Mouse (Mus musculus) testis, postnatal 10 days (tissue): ENCODE measurements around the gene Hist1h3f.
A peak's percentile ranks its signal among the peaks of the same experiment; 100 is the strongest.
"Not testable (repeated sequence)": the region's sequence is repeated elsewhere in the genome, so short reads cannot be mapped to it uniquely, and the experiment has no call there.

Experiments
- DNase-seq: peaks from one replicate; pipeline ENCODE4 v3.0.0; 2021; ENCODE audit warnings: low spot score

The Hist1h3f gene

GRCm38 (mm10) chr13:23537006-23537710 is 6.7 kb upstream of the Hist1h3f start:
- no peak for DNase-seq

GRCm38 (mm10) chr13:23538249-23538648 is 5.6 kb upstream of the Hist1h3f start:
- no peak for DNase-seq

DNA sequence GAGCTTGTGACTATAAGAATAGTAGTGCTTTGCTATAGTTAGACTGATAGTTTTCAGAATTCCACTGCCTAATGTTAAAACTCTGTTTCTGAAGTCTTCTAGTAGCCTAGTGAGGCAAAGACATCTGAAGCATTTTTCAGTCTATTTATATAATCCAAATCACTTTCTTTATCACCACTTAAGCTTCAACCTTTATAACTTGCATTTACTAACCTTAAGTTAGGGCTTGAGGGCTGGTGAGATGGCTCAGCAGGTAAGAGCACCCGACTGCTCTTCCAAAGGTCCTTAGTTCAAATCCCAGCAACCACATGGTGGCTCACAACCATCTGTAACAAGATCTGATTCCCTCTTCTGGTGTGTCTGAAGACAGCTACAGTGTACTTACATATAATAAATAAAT is 4.0 kb upstream of the Hist1h3f start:
- not testable (repeated sequence) for DNase-seq

DNA sequence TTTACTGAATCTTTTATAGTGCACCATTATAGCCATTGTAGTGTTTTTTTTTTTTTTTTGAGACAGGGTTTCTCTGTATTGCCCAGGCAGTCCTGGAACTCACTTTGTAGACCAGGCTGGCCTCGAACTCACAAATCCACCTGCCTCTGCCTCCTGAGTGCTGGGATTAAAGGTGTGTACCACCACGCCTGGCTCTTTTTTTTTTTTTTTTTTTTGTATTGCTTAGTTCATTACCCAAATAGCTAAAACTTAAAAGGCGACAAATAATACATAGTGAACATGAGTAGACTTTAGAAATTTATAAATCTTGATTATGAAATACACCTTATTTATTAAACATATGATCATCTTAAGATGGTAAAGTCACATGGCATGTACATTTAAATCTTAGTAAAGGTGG is 2.4 kb upstream of the Hist1h3f start:
- DNase-seq: no peak

GRCm38 (mm10) chr13:23542225-23542980 is 1.4 kb upstream of the Hist1h3f start:
- DNase-seq: not testable (repeated sequence)

DNA sequence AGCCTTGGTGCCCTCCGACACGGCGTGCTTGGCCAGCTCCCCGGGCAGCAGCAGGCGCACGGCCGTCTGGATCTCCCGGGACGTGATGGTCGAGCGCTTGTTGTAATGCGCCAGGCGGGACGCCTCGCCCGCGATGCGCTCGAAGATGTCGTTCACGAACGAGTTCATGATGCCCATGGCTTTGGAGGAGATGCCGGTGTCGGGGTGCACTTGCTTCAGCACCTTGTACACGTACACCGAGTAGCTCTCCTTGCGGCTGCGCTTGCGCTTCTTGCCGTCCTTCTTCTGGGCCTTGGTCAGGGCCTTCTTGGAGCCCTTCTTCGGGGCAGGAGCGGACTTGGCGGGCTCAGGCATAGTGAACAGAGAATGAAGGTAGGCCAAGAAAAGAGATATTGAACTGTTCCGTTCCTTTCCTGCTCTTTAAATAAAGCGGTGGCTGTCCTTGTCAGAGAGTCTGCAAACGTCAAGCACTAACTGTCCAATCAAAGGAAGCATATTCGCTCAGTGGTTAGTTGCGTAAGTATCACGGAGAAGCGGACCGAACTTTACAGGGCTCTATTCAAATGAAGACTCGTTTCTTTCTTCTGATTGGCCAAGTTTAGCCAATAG is 749 bp upstream of the Hist1h3f start, which contains the start of gene Hist1h2bh:
Gene Hist1h2bh, minus strand, starts transcription at position 394 of the 609 bp plus-strand sequence.
- DNase-seq: peak; percentile 49

DNA sequence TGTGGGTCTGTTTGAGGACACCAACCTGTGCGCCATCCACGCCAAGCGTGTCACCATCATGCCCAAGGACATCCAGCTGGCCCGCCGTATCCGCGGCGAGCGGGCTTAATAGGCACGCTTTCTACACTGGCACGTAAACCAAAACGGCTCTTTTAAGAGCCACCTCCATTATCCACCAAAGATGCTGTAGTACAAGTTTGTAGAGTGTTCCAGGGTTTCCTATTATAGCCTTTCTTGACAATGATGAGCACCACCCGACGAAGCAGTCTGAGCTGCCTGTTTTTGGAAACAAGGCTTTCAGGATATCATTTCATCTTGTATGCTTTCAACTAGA is 902 bp downstream of the Hist1h3f start:
- DNase-seq: not testable (repeated sequence)

- no peak for DNase-seq
Measured at GRCm38 (mm10) chr13:23546694-23547093, 2.8 kb downstream of the Hist1h3f start.

- no peak for DNase-seq
Measured at GRCm38 (mm10) chr13:23550761-23551145, 6.9 kb downstream of the Hist1h3f start.

- peak; percentile 81 for DNase-seq
Measured at GRCm38 (mm10) chr13:23551146-23551834, 7.4 kb downstream of the Hist1h3f start, which contains the start of gene Hist1h4f. Gene Hist1h4f (minus strand): TSS chr13:23551648.

- no peak for DNase-seq
Measured at GRCm38 (mm10) chr13:23551931-23552914, 8.4 kb downstream of the Hist1h3f start.

DNA sequence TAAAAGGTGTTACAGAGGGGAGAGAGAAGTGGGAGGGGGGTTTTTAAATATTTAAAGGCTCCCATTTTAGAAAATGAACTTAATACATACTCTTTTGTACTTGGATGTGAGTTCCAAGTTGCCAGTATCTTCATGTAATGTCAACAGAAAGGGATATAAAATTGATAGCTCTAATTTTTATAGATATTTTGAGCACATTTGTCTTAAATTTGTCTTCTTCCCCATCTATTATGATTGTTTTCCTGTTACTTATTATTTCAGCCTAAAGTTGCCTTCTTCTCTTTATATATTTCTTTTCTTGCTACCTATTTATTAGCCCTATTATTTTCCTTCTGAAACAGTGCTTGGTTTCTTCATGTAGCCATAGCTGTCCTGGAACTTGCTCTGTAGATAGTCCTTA is 9.1 kb downstream of the Hist1h3f start, which contains the start of gene Hist1h1d:
Gene Hist1h1d, plus strand, starts transcription at position 301 of the 400 bp plus-strand sequence.
- DNase-seq: no peak

- DNase-seq: no peak
Measured at GRCm38 (mm10) chr13:23554393-23554792, 10.5 kb downstream of the Hist1h3f start.

DNA sequence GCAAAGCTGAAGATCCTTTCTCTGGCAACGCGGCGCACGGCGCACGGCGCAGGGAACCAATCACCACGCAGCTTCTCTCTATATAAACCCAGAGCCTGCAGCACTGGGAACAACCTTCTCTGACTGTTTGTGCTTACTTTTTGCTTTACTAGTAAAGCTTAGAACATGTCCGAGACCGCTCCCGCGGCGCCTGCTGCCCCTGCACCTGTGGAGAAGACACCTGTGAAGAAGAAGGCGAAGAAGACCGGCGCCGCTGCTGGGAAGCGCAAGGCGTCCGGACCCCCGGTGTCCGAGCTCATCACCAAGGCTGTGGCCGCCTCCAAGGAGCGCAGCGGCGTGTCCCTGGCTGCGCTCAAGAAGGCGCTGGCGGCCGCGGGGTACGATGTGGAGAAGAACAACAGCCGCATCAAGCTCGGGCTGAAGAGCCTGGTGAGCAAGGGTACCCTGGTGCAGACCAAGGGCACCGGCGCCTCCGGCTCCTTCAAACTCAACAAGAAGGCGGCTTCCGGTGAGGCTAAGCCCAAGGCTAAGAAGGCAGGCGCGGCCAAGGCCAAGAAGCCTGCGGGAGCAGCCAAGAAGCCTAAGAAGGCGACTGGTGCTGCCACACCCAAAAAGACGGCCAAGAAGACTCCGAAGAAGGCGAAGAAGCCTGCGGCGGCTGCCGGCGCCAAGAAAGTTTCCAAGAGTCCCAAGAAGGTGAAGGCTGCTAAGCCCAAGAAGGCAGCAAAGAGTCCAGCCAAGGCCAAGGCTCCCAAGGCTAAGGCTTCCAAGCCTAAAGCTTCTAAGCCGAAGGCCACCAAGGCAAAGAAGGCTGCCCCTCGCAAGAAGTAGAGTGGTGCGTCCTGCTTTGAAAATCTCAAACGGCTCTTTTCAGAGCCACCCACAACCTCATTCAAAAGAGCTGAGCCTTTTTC is 11.3 kb downstream of the Hist1h3f start:
- DNase-seq: peak; percentile 76

GRCm38 (mm10) chr13:23555839-23556416 is 12.1 kb downstream of the Hist1h3f start:
- peak; percentile 54 for DNase-seq

- no peak for DNase-seq
Measured at GRCm38 (mm10) chr13:23556906-23557305, 13.1 kb downstream of the Hist1h3f start.

- DNase-seq: not testable (repeated sequence)
Measured at GRCm38 (mm10) chr13:23560699-23561098, 16.8 kb downstream of the Hist1h3f start.

- DNase-seq: not testable (repeated sequence)
Measured at GRCm38 (mm10) chr13:23561531-23561882, 17.7 kb downstream of the Hist1h3f start.

- DNase-seq: peak; percentile 92
Measured at GRCm38 (mm10) chr13:23561883-23562659, 18.2 kb downstream of the Hist1h3f start, which contains the start of gene Hist1h3e. Gene Hist1h3e (minus strand): TSS chr13:23562369.
